Mouse (Mus musculus) B cell, adult 2 months (primary cell): ENCODE results near the gene Prrg4.
"Not testable (repeated sequence)": the region's sequence is repeated elsewhere in the genome, so short reads cannot be mapped to it uniquely, and the experiment has no call there.

ENCODE experiments used
- DNase-seq, 2 experiments: peaks; one replicate each; pipeline ENCODE4 v3.0.0; 2022

Prrg4 gene

DNA sequence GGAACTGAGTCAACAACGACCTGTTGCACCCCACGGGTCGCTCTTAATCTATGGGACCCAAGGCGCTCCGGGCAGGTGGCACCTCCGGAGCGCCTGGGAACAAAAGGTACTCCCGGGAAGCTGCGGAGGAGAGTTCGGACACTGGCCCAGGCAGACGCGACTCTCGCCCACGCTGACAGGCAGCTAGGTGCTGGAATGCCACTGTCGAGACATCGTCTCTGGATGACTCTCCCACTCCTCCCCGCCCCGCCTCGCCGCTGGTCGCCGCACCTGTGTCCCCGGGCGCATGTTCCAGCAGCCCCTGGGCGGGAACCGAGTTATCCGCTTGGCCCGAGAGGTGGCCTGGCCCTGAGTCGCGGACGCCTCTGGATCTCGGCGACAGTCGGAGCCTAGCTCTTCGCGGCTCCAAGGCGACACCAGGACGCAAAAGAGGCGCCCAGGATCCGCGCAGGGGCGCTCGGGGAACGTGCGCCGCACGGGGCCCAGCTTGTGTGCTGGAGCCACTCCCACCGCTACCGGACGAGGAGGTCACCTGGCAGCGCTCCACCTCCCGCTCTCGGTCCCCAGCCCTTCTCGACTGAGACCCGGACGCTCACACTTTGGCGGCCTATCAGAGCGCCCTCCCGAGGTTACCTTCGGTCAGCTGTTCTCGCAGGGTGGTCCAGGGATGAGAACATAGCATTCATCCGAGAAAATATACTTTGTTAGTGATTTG is at the start of gene Prrg4:
Gene Prrg4 (minus strand): TSS at position 601 of the 715 bp plus-strand sequence.
- DNase-seq: peak; percentile 62 to 64

DNA sequence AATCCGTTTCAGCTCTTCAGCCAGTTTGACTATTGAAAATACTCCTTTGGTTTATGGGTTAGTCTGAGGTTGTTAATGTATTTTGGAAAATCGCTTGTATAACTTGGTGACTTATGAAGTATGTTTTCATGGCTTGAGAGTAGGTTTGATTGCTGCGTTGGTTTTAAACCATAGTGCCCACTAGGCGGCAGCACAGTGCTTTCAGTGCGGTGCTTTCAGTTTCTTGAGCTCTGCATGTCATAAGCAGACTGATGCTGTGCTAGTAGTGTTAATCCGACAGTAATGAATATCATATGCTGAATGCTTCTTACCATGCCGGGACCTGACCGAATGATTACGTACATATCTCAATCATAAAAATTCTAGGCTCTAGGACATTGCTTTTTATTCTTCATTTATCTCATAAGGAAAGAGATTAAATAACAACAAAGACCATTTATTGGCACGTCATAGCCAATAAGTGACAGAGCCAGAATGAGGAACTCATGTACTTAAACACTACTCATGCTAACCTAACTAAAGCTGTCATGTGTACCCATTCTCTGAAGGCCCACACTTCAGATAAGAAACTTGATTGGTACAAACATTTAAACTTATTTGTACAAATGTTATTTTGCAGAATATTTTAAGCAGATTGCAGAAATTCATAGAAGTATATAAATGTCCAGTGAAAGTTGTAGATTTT is 38.3 kb upstream of the Prrg4 start:
- DNase-seq: peak; percentile 81 to 82

DNA sequence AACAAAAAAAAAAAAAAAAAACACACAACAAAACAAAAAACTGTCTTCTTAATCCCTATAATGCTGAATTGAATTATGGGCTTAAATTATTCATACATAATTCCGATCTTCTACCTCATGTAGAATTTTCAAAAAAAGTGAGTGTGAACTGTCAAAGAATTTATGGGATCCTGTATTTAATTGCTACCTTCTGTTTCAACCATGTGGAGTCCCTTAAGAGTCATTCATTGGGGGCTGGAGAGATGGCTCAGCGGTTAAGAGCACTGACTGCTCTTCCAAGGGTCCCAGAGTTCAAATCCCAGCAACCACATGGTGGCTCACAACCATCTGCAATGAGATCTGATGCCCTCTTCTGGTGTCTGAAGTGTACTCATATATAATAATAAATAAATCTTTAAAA is 37.7 kb upstream of the Prrg4 start:
- not testable (repeated sequence) for DNase-seq

DNA sequence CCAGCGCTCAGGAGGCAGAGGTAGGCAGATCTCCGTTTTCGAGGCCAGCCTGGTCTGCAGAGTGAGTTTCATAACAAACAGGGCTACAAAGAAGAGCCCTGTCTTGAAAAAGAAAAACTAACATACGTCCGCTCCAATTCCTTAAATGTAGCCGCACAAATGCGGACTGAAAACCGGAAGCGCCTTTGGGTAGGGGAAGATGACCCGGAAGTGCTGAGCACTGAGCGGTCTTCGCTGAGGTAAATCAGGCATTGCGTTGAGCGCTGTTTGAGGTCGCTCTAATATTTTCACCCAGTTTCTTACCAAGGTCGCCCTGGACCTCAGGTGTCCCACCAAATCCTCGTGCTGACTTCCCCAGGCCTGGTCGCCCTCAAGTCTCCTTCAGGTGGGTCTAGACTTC is 36.4 kb upstream of the Prrg4 start:
- no peak for DNase-seq

DNA sequence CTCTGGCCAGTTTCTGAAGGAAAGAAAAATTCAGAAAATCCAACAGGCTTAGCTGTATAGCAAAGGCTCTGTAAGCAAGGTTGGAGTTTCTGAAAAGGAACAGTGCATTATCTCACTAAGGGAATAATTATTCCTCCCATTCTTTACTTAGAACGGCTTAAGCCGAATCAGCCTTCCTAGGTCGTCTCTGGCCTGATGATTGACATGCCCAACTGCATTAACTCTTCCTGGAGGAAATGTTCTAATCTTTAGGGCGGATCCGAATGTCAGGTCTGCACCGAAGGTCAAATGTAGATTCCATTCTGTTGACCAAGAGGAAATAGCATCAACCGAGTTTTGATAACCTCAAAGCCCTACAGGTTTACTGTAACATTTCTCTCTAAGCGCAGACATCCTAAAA is 29.1 kb upstream of the Prrg4 start:
- DNase-seq: no peak

DNA sequence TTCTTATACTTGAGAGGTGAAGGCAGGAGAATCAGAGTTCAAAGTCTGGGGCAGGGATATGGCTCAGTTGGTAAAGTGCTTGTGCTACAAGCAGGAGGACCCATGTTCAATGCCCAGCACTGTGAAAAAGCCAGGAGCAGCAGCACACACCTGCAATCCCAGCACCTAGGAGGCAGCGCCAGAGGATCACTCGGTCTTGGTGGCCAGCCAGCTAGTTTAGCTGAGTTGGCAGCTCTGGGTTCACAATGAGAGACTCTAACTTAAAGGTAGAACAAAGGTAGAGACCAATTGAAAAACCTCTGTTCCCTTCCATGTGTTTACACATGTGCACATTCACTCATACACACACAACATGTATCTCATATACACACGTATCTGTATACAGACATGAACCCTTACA is 19.4 kb upstream of the Prrg4 start:
- no peak for DNase-seq

DNA sequence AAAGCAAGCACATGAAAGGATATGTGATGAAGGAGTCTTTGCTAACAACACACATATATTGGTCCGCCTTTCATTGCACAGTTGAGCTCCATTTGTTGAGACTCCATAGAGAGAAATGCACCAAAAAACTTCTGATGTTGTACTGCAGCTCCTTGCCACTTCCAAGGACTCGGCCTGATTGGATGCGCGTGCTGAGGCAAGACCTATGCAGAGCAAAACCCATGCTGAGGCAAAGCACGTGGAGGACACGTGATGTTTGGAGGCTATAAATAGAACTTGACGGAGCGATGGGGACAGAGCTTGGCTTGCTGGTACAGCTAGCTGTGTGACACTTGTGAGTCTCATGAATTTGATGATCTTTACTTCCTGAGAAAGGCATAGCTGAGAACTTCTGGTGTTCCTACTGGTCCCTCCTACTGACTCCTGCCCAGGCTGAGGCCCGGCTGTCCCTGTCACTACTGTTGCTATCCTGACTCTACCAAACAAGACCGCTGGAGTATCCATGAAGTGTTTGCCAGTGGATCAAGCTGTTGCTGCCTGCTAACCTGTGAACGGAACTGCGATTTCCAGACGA is 17.7 kb upstream of the Prrg4 start, which contains the start of gene Ccdc73:
Gene Ccdc73 (plus strand): TSS at position 524 of the 574 bp plus-strand sequence.
- DNase-seq: no peak

DNA sequence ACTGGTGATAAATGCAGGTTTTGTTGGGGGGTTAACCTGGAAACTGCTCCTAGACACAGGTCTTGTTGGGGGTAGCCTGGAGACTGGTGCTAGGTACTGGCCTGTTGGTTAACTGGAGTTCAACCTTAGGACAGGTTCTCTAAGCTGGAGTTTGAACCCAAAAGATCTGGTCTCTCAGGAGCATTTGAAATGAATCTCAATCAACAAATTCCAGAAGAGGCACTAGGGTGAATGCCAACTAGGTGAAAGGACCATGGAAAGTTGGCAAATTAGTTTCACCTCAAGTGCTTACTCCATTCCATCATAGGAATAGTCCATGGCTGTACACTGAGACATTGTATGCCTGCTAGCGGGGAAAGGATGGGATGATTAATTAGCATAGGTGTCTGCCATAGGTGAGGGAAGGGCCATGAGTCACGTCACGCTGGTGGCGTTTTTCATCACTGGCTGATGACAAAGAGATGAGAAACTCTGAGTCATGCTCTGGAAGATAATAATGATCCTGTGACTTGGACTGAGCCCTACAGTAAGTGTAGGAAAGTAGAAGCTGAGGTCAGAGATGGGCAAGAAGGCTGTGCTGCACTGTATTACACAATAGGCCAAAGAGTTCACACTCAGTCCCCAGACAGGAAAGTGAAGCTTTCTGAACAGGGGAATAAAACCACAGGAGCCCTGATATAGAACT is 14.6 kb upstream of the Prrg4 start:
- DNase-seq: no peak

DNA sequence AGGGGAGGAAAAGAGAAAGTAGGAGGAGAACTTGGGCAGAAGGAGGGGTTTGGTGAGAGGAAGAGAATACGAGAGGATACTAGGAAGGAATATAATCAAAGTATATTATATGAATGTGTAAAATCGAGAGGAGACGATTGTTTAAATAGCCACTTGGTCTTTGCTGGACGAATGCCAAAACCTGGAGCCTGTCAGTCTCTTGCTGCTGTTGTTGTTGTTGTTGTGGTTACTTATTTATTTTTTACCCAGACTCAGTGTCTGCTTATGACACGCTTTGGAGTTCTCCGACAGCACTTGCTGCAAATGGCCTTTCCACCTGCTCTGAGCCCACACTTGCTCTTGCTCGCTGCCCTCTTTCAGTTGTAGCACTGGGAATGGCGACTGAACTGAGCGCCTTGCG is 10.8 kb upstream of the Prrg4 start:
- DNase-seq: no peak

DNA sequence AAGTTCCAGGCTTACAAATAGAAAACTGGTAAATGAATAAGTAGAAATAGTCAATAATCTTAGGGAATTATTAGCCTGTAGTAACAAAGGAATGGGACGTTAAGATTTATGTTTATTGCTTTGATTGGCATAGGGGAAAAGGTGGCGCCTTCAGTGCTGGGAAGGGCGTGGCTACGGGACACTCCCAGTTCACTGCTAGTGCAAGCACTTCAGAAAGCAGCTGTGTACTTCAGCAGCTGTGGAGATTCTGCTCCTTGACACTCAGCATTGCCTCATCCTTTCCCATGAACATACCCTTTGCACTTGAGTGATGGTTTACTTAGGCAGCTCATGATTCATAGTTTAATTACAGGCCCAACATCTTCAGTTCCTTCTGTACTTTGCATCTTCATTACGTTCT is 9.4 kb upstream of the Prrg4 start:
- DNase-seq: no peak

DNA sequence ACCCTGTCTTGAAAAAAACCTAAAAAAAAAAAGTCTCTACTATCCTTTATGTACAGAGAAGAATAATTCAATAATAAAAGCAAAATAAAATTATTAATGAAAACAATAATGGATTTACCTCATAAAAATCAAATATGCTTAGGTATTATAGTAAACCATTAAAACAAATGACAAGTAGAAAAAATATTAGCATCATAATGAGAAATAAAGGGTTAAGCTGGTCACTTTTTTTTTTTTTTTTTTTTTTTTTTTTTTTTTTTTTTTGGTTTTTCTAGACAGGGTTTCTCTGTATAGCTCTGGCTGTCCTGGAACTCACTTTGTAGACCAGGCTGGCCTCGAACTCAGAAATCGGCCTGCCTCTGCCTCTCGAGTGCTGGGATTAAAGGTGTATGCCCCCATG is 8.4 kb upstream of the Prrg4 start:
- DNase-seq: not testable (repeated sequence)

DNA sequence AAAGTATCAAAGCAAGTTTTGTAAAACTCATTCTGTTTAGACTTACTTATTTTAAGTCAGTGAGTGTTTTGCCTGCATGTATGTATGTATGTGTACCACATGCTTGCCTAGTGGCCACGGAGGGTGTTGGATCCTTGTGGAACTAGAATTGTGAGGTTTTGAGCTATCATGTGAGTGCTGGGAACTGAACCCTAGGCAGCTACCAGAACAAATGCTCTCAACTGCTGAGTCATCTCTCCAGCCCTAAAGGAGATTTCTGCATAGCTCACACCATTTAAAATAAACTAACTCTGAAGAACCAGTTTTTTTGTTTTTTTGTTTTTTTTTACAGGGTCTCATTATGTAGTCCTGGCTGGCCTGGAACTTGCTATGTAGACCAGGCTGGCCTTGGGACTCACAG is 6.5 kb upstream of the Prrg4 start:
- DNase-seq: no peak

DNA sequence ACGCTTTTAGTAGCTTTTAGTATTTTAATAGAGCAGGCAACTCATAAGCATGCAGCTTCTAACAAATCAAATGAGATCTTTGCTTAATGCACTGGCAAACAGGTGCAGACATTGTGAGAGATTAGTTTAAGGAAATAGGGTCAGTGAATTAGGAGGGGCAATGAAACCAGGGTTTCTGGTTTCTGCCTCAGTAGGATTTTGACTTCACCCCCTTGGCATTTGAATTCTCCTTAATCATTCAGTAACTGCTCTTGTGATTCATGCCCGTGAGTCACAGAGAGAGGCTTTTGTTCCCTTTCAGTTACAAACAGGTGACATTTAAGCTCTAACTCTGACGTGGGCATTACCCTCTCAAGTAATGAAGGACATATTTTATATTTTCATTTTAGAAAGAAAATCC is 6.1 kb upstream of the Prrg4 start:
- DNase-seq: no peak

DNA sequence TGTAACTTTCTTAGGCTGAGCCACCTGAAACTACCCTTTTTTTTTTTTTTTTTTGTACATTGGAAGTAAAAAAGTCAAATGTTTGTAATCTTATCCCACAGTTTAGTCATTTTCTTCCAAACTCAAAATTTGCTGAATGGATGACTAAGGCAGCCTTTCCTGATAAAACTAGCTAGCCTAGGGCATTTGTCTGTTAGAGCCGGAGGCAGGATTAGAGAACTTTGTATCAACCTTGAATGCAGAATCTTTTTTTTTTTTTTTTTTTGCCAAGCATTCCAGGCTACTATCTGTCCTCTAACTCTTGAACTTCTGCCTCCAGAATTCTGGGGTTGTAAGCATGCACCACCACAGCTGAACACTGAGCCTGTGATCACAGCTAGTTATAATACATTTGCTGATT is 5.2 kb upstream of the Prrg4 start:
- no peak for DNase-seq

DNA sequence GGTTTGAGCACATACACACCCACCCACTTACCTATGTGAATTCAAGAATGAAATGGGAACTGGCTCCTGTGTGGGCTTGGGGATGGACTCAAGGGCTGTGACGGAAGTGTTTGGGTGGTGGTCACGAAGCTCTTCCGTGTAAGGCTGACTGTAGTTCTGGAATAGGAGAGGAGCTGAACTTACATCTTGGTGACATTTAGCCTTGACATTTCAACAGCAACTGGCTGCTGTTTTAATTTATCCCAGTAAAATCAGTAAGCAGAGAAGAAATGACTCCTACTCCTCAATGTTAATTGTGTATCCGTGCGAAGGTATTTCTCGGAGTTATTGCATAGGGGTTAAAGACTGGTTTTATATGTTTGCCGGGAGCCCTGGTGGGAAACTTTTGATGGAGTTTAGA is 2.9 kb upstream of the Prrg4 start:
- DNase-seq: no peak

DNA sequence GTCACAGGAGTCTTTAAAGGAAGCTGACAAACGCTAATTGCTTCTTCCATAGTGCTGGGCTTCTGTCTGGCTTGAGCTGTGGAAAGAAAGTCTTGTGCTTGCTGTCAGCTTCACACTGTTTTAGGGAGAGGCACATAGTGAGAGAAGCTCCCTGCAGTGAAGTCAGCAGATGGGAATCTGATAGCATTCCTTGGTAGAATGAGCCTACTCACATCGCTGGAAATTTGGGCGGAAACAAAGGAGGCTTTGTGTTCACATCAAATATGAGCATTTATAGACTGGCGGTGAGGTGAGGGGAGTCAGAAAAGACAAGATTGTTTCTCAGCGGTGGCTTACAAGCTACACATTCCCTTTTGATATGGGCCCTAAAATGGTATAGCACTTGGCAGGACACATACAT is 2.0 kb upstream of the Prrg4 start:
- no peak for DNase-seq

DNA sequence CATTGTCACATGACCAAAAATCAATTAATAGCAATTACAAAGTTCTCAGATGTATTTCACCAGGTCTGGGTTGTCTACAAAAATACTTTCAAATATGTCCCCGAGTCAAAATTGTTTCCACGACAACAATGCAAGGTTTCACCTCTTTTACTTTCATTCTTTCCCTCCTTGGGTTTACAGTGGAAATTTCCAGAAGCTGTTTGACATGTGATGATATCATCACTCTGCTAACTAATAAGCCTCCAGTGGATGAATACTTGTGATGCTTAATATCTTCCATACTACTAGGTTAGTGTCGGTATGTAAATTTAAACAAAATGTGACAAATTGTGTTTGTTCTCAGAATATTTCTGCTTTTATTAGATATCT is 299 bp upstream of the Prrg4 start:
- DNase-seq: no peak

DNA sequence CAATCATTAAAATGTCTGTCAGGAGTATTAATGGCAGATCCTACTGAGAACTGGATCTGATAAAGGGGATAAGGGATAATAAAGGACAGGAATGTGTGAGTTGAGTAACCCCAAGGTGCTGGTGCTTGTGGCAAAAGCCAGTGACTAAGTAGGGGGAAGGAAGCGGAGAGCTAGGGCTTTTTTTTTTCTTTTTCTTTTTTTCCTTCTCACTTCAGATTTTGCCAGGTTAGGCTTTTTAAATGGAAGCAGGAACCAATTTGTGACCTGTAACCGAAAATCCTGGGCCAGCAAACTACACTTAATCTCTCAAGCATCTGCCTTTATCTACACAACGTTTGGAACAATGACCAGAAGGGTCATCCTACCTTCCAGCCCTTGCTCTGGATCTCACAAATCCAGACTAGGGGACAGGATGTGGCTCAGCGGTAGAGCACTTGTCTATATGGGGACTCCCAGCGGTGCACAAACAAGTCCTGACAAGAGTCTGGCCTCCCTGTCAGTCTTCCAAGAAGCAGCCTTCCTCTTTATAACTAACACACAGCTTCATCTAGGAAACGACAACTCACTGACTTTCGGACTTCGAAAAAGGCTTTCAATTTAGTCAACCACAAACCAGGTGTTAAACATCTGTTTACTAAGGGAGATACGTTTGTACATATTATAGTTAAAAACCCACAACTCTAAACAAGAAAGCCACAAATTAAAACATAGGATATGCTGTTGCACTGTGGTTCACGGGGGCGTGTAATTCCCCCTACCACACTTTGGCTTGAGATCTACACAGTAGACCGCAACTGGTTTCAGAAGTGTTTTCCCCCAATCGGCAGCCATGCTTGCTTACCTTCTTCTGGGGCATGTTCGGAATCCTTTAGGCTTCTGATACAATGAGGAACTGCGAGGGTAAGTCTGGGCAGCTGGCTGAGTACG is 1.2 kb downstream of the Prrg4 start:
- DNase-seq: peak; percentile 51 to 55

DNA sequence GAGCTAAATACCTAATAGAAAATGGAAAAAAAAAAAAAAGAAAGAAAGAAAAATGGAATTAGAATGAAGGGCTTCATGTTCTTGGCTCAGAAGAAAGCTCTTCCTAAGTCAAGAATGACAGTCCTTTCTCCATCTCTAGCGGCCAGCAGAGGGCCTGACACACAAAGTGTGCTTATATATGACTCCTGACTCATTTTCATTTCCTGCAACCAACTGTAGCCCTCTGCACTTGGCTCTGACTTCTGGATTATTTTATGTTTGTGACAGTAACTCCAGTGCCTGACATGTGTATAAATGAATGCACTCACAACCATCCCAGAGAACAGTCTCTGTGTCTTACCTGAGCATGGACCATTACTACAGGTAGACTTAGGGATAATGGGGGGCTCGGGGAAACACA is 2.0 kb downstream of the Prrg4 start:
- DNase-seq: peak; percentile 50 to 54

DNA sequence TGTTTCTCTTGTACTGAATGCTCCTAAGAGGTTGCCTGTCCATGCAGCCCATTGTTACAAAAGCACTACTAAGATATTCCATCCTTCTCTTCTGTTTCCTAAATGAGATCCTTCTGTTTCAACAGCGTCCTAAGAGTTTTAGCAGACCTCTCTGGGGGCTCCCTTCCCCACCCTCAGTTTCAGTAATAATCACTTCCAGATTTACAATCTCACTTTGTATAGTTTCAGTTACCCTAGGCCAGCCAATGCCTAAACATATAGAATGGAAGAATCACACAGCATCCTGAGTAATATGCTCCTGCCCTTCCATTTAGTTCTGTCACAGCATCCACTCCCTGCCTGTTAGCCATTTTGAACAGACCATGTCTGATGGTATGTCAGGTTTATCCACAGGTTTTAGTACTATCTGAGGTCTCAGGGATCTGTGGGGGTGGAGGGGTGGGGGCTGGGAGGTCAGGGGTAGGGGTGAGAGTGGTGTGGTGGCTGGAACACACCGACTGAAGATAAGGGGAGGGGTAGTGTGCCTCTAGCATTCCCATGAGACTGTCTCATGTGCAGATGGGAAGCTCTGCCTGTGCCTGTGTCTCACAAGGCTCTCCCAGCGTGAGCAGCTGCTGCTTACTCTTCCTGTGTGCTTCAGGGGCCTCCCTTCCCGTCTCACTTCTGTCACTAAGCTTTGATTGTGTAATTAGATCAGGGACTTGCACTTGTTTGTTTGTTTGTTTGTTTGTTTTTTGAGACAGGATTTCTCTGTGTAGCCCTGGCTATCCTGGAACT is 2.9 kb downstream of the Prrg4 start:
- DNase-seq: no peak

DNA sequence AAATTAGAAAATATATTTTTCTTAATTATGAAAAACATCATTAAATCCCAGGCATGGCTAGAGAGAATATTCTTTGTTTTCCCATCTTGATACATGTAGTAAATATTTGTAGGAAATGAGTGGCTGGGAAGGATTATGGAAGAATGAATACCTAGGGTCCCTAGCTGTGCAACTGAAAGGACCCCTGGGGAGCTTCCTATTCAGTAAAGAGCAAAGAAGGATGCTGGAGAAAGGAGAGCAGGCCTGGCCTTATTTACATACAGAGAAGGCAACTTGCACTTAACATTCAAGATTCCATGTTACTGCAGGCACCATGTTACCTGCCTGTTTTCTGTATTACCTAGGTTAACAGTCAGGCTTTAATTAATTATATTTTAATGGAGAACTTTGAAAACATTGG is 7.1 kb downstream of the Prrg4 start:
- DNase-seq: no peak

DNA sequence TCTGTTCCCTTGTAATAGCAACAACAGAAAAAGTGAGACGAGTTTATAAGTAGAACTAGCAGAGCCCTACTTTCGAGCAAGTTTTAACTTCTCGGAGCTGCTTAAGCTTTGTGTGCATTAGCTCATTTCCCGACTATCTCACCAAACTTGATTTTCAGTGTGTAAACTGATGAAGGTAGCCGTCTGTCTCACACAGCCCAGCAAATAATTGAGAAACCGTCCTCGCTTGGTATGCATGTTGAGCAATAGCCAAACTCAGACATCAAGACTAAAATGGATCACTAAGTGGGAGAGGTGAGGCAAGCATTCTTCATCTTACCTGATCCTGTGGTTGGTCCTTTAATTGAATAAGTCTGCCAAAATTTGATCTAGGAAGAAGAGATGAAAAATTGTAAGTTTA is 7.9 kb downstream of the Prrg4 start:
- no peak for DNase-seq
